Mouse (Mus musculus) frontal cortex, postnatal 25 days (tissue): ENCODE results near the gene Fam162b.

Experiments
- DNase-seq, 2 experiments: peaks; one replicate each; pipeline ENCODE4 v3.0.0; 2022; ENCODE audit warnings: low spot score in 2 of 2

Fam162b gene

GRCm38 (mm10) chr10:51590139-51590574 lies at the start of gene Fam162b:
Fam162b (minus strand) TSS chr10:51590517.
- DNase-seq = no peak

DNA sequence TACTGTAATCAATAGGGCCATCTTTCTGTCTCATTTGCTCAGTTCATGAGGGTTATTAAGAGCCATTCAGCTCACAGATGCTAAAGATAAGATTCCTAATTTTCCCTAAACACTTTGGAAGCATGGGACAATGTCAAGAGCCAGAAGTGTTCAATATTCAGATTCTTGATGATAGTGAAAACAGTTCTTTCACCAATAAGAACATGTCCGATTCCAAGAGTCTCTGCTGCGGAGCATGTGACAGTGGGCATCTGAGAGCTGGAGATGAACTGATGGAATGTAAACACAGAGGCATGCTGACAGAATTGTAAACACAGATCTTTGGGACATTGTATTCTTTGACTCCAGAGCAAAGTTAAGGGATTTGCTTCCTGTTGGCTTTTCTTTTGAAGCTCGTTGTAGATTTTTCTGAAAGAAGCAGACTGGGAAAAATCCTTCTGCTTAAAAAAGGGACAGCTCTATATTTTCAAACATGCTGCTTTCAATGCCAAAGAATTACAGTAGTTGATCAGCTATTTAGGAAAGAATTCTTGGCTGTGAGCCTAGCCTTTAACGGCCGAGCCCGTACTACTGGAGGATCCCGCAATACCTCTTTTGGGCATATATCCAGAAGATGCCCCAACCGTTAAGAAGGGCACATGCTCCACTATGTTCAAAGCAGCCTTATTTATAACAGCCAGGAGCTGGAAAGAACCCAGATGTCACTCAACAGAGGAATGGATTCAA lies 41.3 kb upstream of the Fam162b start, which contains the start of gene Gprc6a:
Gprc6a (minus strand) TSS at position 51 of the 726 bp plus-strand sequence.
- DNase-seq = no peak

DNA sequence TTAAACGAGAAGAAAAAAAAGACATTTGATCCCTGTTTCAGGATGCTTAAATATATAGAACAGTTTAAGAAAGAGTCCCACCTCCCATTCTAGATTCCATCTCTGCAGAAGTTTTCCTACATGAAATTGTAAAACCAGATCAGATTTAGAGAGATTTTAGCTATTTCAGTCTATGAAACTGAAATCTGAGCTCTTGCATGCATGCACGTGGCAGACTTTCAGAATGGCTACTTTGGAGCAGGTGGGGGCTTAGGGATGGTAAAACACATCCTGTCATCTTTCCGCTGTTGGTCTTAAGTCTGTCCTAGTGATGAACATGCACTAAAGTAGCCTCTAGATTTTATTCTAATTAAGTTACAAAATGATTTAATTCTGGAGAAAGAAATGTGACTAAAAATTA lies 30.9 kb upstream of the Fam162b start:
- DNase-seq = no peak

DNA sequence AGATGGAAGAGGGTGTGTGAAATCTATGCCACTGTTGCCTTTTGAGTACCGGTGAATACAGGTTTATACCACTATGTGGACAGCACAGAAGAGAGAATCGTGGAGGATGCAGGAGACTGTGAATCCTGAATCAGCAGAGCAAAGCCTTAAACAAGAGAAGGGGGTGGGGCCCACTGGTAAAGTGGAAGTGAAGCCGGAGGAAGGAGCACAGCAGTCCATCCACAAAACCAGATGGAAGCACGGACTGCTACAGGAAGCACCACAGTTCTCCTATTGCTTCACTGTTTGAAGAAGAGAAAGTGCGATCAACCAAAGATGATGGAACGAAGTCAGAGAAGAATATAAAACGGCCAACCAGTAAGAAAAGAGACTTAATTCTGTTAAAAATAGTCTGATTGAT lies 29.8 kb upstream of the Fam162b start:
- DNase-seq = no peak

- no peak for DNase-seq
These were observed 28.2 kb upstream of the Fam162b start for GRCm38 (mm10) chr10:51618538-51618937.

- no peak for DNase-seq
These were observed 24.7 kb upstream of the Fam162b start for GRCm38 (mm10) chr10:51614826-51615590.

GRCm38 (mm10) chr10:51613421-51613820 lies 23.1 kb upstream of the Fam162b start:
- no peak for DNase-seq

DNA sequence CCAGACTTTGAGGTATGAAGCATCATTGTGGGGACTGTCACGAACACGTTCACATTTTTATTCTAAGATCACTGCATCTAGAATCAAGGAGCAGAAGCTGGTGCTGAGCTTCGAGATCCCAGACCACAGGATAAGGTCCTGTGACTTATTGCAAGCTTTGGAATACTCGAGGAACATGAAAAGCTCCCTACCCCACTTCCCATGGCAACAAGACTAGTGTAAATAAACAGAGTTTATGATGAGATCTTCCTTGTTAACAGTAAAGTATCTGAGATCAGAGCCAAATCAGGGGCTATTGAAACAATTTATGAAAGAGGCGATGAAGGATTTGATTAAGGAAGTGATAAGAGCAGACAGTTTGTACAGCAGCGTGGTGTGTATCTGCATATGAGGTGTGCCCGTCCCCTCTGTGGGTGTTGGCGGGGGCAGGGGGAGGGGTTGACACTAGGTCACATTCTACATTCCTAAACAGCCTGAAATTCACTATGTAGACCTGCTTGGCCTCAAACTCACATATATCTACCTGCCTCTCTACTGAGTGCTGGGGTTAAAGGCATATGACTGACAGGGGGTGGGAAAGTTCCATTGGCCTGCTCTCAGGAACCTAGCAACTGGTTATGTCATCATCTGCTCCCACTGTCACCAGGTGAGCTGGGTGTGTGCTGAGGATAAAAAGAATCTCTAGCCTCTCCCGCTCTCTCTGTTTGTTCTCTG lies 21.8 kb upstream of the Fam162b start:
- DNase-seq = no peak

DNA sequence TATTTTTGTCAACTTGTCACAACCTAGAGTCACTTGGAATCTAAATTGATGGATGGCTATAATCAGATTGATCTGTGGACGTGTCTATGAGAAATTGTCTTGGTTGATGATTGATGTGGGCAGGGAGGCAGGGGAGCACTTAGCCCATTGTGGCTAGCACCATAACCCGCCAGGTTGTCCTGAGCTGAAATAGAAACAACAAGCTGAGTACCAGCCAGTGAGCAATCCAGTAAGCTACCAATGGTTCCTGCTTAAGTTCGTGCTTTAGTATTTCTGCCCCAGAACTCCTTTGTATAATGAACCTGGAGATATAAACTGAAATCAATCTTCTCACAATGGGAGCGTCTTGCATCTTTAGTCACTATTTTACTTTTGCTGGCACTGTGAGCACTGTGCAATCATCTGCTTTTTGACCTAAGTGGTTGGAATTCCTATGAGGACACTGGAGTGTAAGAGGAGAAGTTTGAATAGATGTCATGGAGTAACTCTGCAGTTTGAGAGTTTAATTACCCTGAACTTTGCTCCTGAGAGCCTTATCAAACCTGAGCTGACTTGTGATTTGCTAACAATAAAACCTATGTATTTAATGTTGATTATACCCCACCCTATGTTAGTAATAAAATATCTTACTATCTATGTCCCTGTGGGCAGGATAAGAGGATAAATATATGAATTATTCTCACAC lies 19.6 kb upstream of the Fam162b start:
- DNase-seq = no peak

GRCm38 (mm10) chr10:51596928-51597635 lies 6.8 kb upstream of the Fam162b start:
- no peak for DNase-seq

DNA sequence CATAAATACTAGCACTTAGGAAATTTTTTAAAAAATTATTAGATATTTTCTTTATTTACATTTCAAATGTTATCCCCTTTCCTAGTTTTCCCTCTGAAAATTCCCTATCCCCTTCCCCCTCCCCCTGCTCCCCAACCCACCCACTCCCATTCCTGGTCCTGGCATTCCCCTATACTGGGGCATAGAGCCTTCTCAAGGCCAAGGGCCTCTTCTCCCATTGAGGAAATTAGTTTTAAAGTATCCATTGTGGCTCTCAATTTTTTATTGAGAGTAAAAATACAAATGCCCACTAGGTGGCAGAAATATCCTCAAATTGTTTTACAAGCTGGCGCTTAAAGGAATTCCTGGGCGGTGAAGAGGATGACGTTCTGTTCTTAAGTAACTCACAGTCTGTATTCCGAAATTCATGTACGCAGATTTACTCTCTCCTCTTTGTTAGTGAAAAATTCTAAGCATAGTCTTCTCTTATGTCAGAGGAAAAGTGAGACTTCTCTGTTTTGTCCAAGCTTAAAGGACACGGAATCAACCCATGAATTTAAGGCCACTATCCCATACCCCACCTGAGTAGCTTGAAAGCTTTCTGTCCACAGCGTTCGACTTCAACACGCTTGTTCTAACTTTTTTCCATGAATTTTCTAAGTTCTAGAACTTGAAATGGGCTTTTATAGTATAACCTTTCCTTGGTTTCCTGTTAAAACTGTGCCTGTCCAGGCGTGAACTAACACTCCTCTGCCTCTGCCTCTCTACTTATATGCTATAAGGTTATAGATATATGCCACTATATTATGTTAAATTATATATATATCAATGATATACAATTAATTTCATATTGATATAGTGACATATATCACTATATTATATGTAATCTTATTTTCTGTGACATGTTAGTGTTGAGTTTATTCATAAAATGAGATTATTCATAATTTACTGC lies 4.9 kb upstream of the Fam162b start:
- no peak for DNase-seq

DNA sequence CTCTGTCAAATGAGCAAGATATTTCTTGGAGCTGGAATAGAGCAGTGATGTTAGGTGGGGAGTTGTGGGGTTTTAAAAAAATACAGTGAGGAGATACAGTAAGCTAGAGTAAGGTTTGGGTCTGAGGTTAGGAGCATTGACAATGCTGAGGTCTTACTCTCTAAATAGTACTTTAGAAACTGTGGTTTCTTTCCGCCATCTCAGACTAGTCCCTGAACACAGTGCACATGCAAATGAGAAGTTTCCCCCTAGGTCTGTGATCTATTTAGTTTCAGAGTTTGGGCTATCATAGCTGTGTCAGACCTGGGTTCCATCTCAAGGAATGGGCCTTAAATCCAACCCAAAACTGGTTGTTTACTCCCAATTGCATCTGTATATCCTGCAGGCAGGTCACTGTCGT lies 1.3 kb upstream of the Fam162b start:
- DNase-seq = no peak

DNA sequence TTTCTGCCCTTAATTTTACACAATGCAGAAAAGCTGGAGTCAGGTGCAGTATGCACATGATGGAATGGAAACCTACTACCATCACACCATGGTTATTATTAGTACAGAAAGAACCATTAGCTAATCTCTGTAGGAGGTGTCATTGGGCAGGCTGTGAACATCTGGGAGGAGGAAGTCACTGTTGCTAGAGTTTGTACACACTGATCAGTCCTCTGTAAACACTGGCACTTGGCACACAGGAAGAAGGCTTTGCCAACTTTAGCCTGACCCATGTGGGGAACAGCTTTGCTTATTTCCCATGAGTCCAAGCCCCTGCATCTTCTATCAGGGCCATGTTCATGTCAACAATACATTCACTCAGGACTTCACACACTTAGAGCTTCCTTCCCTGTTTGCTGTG lies 5.4 kb downstream of the Fam162b start:
- DNase-seq = no peak

- no peak for DNase-seq
These were observed 5.9 kb downstream of the Fam162b start for GRCm38 (mm10) chr10:51584378-51584777.

- DNase-seq = no peak
These were observed 18.9 kb downstream of the Fam162b start for GRCm38 (mm10) chr10:51571225-51571996.

GRCm38 (mm10) chr10:51556005-51556404 lies 34.3 kb downstream of the Fam162b start:
- no peak for DNase-seq

- DNase-seq = peak; percentile 77 to 78
These were observed 36.8 kb downstream of the Fam162b start for GRCm38 (mm10) chr10:51553348-51554123.
